Mouse (Mus musculus) olfactory bulb, adult 2 months (tissue): ENCODE measurements at regions not wholly inside any gene's neighbourhood (a gene's known extent, or its start where the extent isn't known, plus 50 kb on each side); places are given as distances from the start of the nearest gene placed in this dataset.

Experiments
- H3K27ac ChIP-seq: fragments of 200-500 bp; 2 replicates; pipeline ENCODE4 v1.5.1; 2012; ENCODE audit warnings: low read depth, low read length; ENCODE audit not compliant: insufficient read depth
- H3K4me1 ChIP-seq: fragments of 200-500 bp; 2 replicates; pipeline ENCODE4 v1.6.1; 2012; ENCODE audit warnings: low read length; ENCODE audit not compliant: control insufficient read depth, insufficient read depth
- H3K4me3 ChIP-seq: fragments of 200-500 bp; 2 replicates; pipeline ENCODE4 v1.5.1; 2012; ENCODE audit warnings: mild to moderate bottlenecking, low read depth, low read length, moderate library complexity; ENCODE audit not compliant: insufficient read depth
- CTCF ChIP-seq: fragments of 200-500 bp; IDR thresholded peaks from 2 replicates; pipeline ENCODE4 v1.5.1; 2012; ENCODE audit warnings: low read depth, mild to moderate bottlenecking, low read length, moderate library complexity; ENCODE audit not compliant: insufficient read depth
- POLR2A ChIP-seq: fragments of 200-500 bp; IDR thresholded peaks from 2 replicates; pipeline ENCODE4 v1.6.1; 2012; ENCODE audit warnings: mild to moderate bottlenecking, low read depth, low read length, moderate library complexity; ENCODE audit not compliant: insufficient read depth
- WGBS: fragments of 180-500 bp; shearing (Covaris S2); methylation state at CpG from one replicate; pipeline ENCODE4 v1.1.7; 2018; 5-methylcytosine and 5-hydroxymethylcytosine counted together

DNA sequence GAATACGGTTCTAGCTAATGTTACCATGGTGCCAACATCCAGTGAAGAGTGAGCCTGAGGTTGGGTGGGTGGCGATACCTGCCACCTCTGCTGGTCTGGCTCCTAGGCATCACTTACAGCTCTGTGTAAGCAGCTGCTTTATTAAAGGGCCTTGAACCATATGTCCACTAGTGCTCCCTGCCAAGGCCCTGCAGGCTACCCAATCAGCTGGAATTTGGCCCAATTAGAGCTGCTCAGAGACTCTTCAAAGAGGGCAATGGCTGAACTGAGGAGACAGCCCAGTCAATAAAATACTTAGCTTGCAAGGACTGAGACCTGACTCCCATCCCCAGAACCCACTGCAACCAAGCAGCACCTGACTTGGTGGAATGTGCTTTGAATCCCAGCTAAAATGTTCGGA, 270.9 kb upstream of the Stt3b start:
- H3K4me3 ChIP-seq: no peak overlapping the region
- WGBS: 82% methylated on average over 3 of the region's 3 CpGs
- no peak for TF ChIP-seq CTCF
- TF ChIP-seq POLR2A: no peak
- no peaks in the 10 kb centered on the region for H3K4me1 ChIP-seq
- no peak overlapping the region for H3K27ac ChIP-seq

DNA sequence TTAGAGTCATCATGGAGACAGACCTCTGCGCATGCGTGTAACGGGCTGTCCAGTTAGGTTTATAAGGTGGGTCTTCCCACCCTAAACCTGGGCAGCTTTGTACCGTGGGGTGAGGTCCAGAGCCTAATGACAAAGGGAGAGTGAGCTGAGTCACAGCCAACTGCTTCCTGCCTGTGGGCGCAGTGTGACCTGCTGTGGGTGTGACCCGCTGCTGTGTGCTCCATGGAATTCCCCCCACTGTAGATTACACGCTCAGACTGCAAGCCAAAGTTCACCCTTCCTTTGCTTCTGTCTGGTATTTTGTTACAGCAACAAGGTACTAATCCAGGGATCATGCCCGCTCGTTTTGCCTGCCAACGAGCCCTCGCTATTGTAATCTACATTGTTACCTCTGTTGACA, 273.3 kb upstream of the Stt3b start:
- no peaks in the 10 kb centered on the region for H3K4me1 ChIP-seq
- no peak overlapping the region for H3K27ac ChIP-seq
- WGBS: 94% methylated on average over 11 of the region's 11 CpGs
- TF ChIP-seq POLR2A: no peak
- no peak for TF ChIP-seq CTCF
- no peak overlapping the region for H3K4me3 ChIP-seq

DNA sequence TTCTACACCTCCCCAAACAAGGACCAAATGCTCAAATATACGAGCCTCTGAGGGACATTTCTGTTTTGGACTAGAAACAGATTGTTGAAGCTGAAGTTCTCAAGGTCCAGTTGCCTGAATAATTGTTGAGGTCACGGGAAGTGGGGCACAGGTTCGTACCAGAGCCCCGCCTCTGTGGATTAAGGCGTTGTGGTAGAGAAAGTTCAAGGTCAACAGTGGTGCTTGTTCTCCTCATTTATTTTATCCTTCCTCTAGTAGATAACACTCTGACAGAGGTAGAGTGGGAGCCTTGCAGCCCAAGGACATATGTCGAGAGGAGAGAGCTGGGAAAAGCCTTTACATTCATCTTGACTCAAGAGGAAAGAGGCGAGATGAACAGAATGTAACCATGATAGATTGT, 274.7 kb upstream of the Stt3b start:
- Histone ChIP-seq H3K27ac (no peak overlapping the region), H3K4me3 (no peak overlapping the region), H3K4me1 (no peaks in the 10 kb centered on the region)
- WGBS: 92% methylated on average over 7 of the region's 7 CpGs
- TF ChIP-seq CTCF (no peak), POLR2A (no peak)

DNA sequence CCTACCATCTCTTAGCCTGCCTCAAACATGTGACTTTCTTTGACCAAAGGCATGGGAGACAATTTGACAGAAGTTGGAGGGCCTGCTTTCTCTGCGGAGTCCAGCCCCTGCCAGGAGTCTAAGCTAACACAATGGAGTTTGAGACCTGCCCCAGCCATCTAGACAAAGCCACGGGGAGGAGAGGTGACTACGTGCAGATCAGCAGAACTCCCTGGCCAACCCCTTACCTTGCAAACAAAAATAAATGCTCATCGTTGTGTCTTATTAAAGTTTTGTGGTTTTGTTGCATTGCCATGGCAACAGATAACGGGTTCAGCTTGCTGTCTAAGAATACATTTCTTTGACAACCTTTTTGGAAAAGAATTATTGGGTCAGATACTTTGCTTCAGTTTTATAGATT, 282.2 kb upstream of the Stt3b start:
- 50% methylated on average over 5 of the region's 5 CpGs for WGBS
- Histone ChIP-seq H3K4me3 (no peak overlapping the region), H3K4me1 (no peaks in the 10 kb centered on the region), H3K27ac (no peak overlapping the region)
- TF ChIP-seq POLR2A (no peak), CTCF (no peak)

DNA sequence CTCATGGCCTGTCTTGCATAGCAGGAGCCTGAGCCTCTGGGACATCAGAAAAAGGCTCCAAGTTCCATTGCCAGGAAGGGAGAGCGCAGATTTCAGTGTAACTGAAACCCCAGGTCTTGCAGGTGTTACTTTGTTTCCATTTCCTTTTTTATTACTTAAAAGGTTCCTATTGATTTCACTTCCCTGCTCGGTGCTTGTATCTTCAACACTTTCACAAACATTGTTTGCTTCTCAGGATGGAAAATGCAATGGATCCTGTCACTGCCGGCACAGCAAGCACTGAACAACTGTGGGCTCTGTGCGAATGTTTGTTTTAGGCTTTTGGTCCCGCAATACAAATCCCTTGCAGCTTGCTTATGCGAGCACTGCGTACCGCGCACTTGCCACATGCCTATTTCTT, 290.0 kb upstream of the Stt3b start:
- no peak overlapping the region for H3K4me3 ChIP-seq
- no peak for TF ChIP-seq CTCF
- H3K27ac ChIP-seq: no peak overlapping the region
- WGBS: 95% methylated on average over 9 of the region's 9 CpGs
- H3K4me1 ChIP-seq: peaks cover 1% of the 10 kb centered on the region; the same call in 1 of the 2 replicates

DNA sequence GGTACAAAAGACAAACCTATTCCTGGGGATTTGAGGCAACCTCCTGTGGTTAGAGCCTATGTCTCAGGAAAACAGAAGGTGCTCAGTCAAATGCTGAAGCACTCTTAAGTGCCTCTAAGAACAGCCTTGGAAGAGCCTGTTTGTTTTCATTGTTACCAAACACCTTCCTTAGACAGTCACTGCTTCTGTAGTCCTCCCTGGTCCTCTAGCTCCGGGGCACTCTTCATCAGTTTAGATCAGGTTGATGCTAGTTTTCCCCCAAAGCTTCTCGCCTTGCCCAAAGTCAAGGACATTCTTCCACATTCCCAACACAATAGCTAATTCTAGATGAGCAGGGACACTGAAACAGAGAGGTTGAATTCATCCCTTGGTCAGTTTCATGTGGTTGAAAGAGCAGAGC, 290.6 kb upstream of the Stt3b start:
- WGBS: 91% methylated on average over 2 of the region's 2 CpGs
- Histone ChIP-seq H3K4me1 (peaks cover 3% of the 10 kb centered on the region; the same call in 1 of the 2 replicates), H3K4me3 (no peak overlapping the region), H3K27ac (no peak overlapping the region)
- TF ChIP-seq POLR2A (no peak), CTCF (no peak)

DNA sequence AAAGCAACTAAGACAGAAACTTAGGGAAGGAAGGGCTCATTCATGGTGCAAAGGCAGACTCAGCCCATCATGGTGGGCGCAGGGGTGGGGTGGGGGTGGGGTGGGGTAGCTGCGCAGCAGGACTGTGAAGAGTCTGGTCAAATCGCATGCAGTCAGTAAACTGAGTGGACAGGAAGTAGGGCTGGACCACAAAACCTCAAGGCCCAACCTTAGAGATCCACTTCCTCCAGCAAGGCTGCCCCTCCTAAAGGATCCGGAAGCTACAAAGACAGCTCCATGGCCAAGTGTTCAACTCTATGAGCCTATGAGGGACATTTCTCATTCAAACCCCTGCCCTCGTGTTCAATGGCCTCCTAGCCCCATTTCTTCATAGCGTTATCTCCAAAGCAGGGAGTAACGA, 292.6 kb upstream of the Stt3b start:
- H3K4me3 ChIP-seq: no peak overlapping the region
- no peak overlapping the region for H3K27ac ChIP-seq
- no peak for TF ChIP-seq POLR2A
- no peak for TF ChIP-seq CTCF
- peaks cover 3% of the 10 kb centered on the region; the same call in 1 of the 2 replicates for H3K4me1 ChIP-seq
- 94% methylated on average over 7 of the region's 7 CpGs for WGBS

DNA sequence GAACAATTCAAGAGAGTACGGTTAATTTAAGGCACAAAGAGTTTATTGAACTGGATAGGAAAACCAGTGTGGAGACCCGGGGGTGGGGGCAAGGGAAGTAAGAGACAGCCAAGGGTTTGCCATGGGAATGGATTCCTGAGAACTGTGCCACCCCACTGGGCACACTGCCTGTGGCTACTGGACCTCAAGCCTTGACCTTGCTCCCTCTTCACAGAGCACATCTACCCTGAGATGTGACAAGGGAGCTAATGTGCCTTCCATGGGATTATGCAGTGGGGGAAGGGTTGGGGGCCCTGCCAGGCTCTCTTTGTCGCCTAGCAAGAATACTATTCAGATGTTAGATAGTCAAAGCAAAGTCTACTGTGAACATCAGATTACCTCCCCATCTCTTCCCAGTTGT, 294.2 kb upstream of the Stt3b start:
- no peak overlapping the region for H3K4me3 ChIP-seq
- 54% methylated on average over 3 of the region's 3 CpGs for WGBS
- no peak for TF ChIP-seq CTCF
- H3K27ac ChIP-seq: no peak overlapping the region
- peaks cover 3% of the 10 kb centered on the region; the same call in 1 of the 2 replicates for H3K4me1 ChIP-seq

DNA sequence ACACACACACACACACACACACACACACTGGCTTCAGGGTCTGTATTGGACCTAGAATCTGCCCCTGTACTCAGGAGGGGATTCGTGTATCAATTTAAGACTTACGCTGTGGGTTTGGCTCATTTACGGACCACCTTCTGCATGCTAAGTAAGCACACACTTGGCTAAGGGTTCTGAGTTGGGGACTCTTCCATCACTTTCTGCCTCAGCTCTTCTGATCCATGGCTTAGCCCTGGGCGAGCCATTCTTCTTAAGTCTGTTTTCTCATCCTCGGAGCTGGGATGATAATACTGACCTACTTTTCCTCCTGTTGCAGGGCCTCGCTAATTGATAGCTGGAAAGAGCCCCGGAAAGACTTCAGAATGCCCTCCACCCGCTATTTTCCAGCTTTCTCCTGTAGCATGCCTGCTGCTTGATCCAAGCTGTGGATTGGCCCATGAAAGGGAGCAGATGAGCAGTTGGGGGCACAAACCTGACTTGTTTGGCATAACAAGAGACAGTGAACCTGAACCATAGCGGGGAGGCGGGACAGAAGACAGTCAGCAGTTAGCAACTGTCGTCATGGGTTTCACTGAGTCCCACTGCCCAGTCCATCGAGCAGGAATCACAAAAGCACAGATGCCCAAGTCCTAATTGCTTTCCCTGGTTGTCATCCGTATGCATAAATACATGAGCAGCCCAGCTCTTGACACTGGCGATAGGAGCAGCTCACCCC, 294.9 kb upstream of the Stt3b start:
- H3K4me3 ChIP-seq: no peak overlapping the region
- no peak overlapping the region for H3K27ac ChIP-seq
- WGBS: 41% methylated on average over 14 of the region's 14 CpGs
- no peak for TF ChIP-seq CTCF
- H3K4me1 ChIP-seq: peaks cover 3% of the 10 kb centered on the region; the same call in 1 of the 2 replicates

DNA sequence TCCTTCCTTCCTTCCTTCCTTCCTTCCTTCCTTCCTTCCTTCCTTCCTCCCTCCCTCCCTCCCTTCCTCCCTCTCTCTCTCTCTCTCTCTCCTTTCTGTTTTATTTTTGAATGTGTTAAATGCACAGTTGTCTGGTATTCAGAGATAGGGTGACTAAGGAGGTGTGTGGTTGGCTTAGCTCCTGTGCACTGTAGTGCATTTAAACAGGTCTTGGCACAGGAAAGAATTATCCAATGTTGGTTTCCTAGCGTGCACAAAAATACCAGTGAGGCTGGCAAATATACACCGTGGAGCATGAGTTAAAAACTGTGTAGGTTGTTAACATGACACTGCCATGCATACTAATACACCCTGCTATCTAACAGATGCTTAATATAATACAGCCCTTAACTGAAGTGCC, 297.7 kb upstream of the Stt3b start:
- 48% methylated on average over 2 of the region's 2 CpGs for WGBS
- H3K27ac ChIP-seq: no peak overlapping the region
- peaks cover 3% of the 10 kb centered on the region; the same call in 1 of the 2 replicates for H3K4me1 ChIP-seq
- TF ChIP-seq POLR2A: no peak
- TF ChIP-seq CTCF: no peak
- no peak overlapping the region for H3K4me3 ChIP-seq

DNA sequence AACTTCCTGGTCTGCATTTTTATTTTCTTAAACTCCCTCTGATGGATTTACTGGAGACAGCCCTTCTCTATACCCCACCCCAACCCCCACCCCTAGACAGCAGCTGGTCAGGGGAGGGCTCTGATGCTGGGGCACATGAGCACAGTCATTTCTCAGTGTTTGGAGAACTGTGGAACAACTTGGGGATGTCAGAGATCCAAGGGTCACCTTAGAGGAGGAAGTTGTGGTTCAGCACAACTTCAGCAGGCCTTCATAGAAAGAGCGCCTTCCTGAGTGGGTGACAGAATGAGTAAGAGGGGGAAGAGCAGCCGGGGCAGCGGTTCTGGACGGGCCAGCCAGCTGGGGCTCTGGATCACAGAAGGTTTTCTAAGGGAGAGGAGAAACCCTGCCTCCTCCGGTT, 298.2 kb upstream of the Stt3b start:
- TF ChIP-seq CTCF (no peak), POLR2A (no peak)
- H3K4me3 ChIP-seq: no peak overlapping the region
- H3K4me1 ChIP-seq: peaks cover 3% of the 10 kb centered on the region; the same call in 1 of the 2 replicates
- H3K27ac ChIP-seq: no peak overlapping the region
- WGBS: 88% methylated on average over 5 of the region's 5 CpGs
